Mouse (Mus musculus): Measurements from ENCODE around the gene Orai3. TPM values are rescaled to one million over a fixed set of nuclear protein-coding genes. Genes with fewer than 3 reads are reported as not detected.

The Orai3 gene
- polyA plus RNA-seq, 1 experiment from 2014 or later = 12.9 TPM

GRCm38 (mm10) chr7:127745652-127746493 lies 23.7 kb upstream of the Orai3 start:
- under 1% methylated on average over 39 of the region's 39 CpGs for WGBS (ENCODE audit: insufficient replicate concordance)
- ATAC-seq (ENCODE audit: low read depth) = peak; percentile 75

DNA sequence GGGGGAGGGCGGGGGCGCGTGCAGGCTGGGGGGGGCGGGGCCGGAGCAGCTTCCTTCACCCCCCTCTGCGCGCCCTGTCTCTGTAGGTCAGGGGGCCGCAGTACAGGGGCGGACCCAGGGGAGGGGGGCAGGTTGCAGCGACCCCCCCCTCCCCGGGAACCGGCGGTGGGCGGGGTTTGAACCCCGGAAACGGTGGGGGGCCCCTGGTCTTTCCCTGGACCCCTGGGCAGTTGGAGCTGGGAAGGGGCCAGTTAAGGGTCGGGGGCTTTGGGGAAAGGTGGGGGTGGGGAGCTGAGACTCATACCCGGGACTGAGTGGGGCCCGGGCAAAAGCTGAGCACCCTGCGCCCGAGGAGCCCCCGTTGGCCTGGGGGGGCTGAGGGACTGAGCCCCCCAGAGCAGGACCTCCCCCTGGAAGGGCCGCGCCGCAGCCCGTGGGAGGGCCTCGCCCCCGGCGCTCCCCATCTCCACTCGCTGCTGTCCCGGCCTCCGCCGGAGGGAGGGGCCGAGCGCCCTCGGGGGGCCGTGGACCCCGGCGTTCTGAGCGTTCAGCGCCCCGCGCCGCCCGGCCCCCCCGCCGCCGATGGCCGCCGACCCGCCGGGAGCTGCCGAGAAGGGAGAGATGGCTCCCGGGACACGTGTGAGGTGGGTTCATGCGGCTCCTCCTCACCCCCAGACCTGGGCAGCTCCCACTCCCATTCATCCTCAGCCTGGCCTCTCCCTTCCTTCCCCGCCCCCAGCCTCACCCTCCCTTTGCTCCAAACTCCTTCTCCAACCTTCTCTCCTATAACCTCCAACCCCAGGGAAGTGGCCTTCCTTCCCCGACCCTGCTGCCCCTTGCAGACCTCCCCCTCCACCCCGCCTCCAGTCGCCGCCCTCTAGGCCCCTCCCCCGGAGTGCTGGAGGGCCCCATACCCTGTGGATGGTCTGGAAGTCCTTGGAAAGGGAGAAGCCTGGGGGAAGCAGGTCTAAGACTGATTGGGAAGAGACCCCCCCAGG lies 22.8 kb upstream of the Orai3 start:
- H3K4me2 ChIP-seq (ENCODE audit: low read depth, low read length) = peak overlapping the region; percentile 78
- ATAC-seq (ENCODE audit: low read depth) = 0 out of 2 replicates have a peak, but pooled peaks have one; percentile 0
- WGBS (ENCODE audit: insufficient replicate concordance) = 1% methylated on average over 37 of the region's 62 CpGs
- H3K9me3 ChIP-seq (replicated peaks; ENCODE audit: control insufficient read depth, low read length) = no peaks in the 10 kb centered on the region
- peak overlapping the region; percentile 54 for H3K9ac ChIP-seq (ENCODE audit: low read depth, low read length)
- no peaks in the 10 kb centered on the region for H3K27me3 ChIP-seq (ENCODE audit: control insufficient read depth, insufficient read depth, low read depth, low read length)
- no peak overlapping the region for H3K27ac ChIP-seq (ENCODE audit: low read length)
- no peaks in the 10 kb centered on the region; the same call in 1 of the 2 replicates for H3K36me3 ChIP-seq (ENCODE audit: control insufficient read depth, insufficient read depth)
- peak overlapping the region; percentile 64 for H3K4me3 ChIP-seq (ENCODE audit: low read depth, low read length)
- H3K4me1 ChIP-seq (ENCODE audit: control insufficient read depth, low read depth, low read length) = peaks cover 14% of the 10 kb centered on the region

More at GRCm38 (mm10) chr7:127745652-127746493, 23.7 kb upstream of the Orai3 start:
- no peaks in the 10 kb centered on the region for H3K9me3 ChIP-seq (replicated peaks; ENCODE audit: control insufficient read depth, low read length)
- peak overlapping the region; percentile 79 for H3K27ac ChIP-seq (ENCODE audit: low read length)
- H3K36me3 ChIP-seq (ENCODE audit: control insufficient read depth, insufficient read depth) = no peaks in the 10 kb centered on the region; the same call in 1 of the 2 replicates
- peak overlapping the region; percentile 65 for H3K9ac ChIP-seq (ENCODE audit: low read depth, low read length)
- peak overlapping the region; percentile 64 for H3K4me3 ChIP-seq (ENCODE audit: low read depth, low read length)
- H3K4me2 ChIP-seq (ENCODE audit: low read depth, low read length) = peak overlapping the region; percentile 78
- peaks cover 14% of the 10 kb centered on the region for H3K4me1 ChIP-seq (ENCODE audit: control insufficient read depth, low read depth, low read length)
- H3K27me3 ChIP-seq (ENCODE audit: control insufficient read depth, insufficient read depth, low read depth, low read length) = no peaks in the 10 kb centered on the region

- H3K27ac ChIP-seq (ENCODE audit: low read length) = no peak overlapping the region
- peaks cover 14% of the 10 kb centered on the region for H3K4me1 ChIP-seq (ENCODE audit: control insufficient read depth, low read depth, low read length)
- H3K9me3 ChIP-seq (replicated peaks; ENCODE audit: control insufficient read depth, low read length) = no peaks in the 10 kb centered on the region
- H3K4me2 ChIP-seq (ENCODE audit: low read depth, low read length) = 0 out of 2 replicates have a peak overlapping the region, but pooled peaks have one; percentile 78
- 74% methylated on average over 6 of the region's 6 CpGs for WGBS (ENCODE audit: insufficient replicate concordance)
- H3K36me3 ChIP-seq (ENCODE audit: control insufficient read depth, insufficient read depth) = no peaks in the 10 kb centered on the region; the same call in 1 of the 2 replicates
- no peak for ATAC-seq (ENCODE audit: low read depth)
- no peak overlapping the region; the same call in 1 of the 2 replicates for H3K4me3 ChIP-seq (ENCODE audit: low read depth, low read length)
- H3K9ac ChIP-seq (ENCODE audit: low read depth, low read length) = no peak overlapping the region
- no peaks in the 10 kb centered on the region for H3K27me3 ChIP-seq (ENCODE audit: control insufficient read depth, insufficient read depth, low read depth, low read length)
Measured at GRCm38 (mm10) chr7:127747559-127748234, 21.9 kb upstream of the Orai3 start.

- Histone ChIP-seq H3K4me2 (ENCODE audit: low read depth, low read length) (no peak overlapping the region), H3K4me3 (ENCODE audit: low read depth, low read length) (no peak overlapping the region), H3K4me1 (ENCODE audit: control insufficient read depth, low read depth, low read length) (peaks cover 14% of the 10 kb centered on the region), H3K9ac (ENCODE audit: low read depth, low read length) (no peak overlapping the region), H3K36me3 (ENCODE audit: control insufficient read depth, insufficient read depth) (no peaks in the 10 kb centered on the region; the same call in 1 of the 2 replicates), H3K9me3 (replicated peaks; ENCODE audit: control insufficient read depth, low read length) (no peaks in the 10 kb centered on the region), H3K27me3 (ENCODE audit: control insufficient read depth, insufficient read depth, low read depth, low read length) (no peaks in the 10 kb centered on the region), H3K27ac (ENCODE audit: low read length) (no peak overlapping the region)
- ATAC-seq (ENCODE audit: low read depth) = no peak
- WGBS (ENCODE audit: insufficient replicate concordance) = 89% methylated on average over 28 of the region's 28 CpGs
Measured at GRCm38 (mm10) chr7:127748235-127748560, 21.4 kb upstream of the Orai3 start.

GRCm38 (mm10) chr7:127750131-127751127 lies 19.2 kb upstream of the Orai3 start:
- no peak overlapping the region for H3K4me3 ChIP-seq (ENCODE audit: low read depth, low read length)
- H3K9ac ChIP-seq (ENCODE audit: low read depth, low read length) = no peak overlapping the region
- 71% methylated on average over 19 of the region's 19 CpGs for WGBS (ENCODE audit: insufficient replicate concordance)
- no peak for ATAC-seq (ENCODE audit: low read depth)
- H3K9me3 ChIP-seq (replicated peaks; ENCODE audit: control insufficient read depth, low read length) = no peaks in the 10 kb centered on the region
- H3K36me3 ChIP-seq (ENCODE audit: control insufficient read depth, insufficient read depth) = no peaks in the 10 kb centered on the region; the same call in 1 of the 2 replicates
- peaks cover 4% of the 10 kb centered on the region for H3K4me1 ChIP-seq (ENCODE audit: control insufficient read depth, low read depth, low read length)
- H3K27me3 ChIP-seq (ENCODE audit: control insufficient read depth, insufficient read depth, low read depth, low read length) = no peaks in the 10 kb centered on the region
- no peak overlapping the region for H3K27ac ChIP-seq (ENCODE audit: low read length)
- H3K4me2 ChIP-seq (ENCODE audit: low read depth, low read length) = no peak overlapping the region

- Histone ChIP-seq H3K27me3 (ENCODE audit: control insufficient read depth, insufficient read depth, low read depth, low read length) (no peaks in the 10 kb centered on the region), H3K9me3 (replicated peaks; ENCODE audit: control insufficient read depth, low read length) (no peaks in the 10 kb centered on the region), H3K4me2 (ENCODE audit: low read depth, low read length) (no peak overlapping the region), H3K9ac (ENCODE audit: low read depth, low read length) (no peak overlapping the region), H3K27ac (ENCODE audit: low read length) (no peak overlapping the region), H3K36me3 (ENCODE audit: control insufficient read depth, insufficient read depth) (no peaks in the 10 kb centered on the region; the same call in 1 of the 2 replicates), H3K4me1 (ENCODE audit: control insufficient read depth, low read depth, low read length) (peaks cover 4% of the 10 kb centered on the region), H3K4me3 (ENCODE audit: low read depth, low read length) (no peak overlapping the region)
- WGBS (ENCODE audit: insufficient replicate concordance) = 82% methylated on average over 5 of the region's 5 CpGs
- ATAC-seq (ENCODE audit: low read depth) = no peak
Measured at GRCm38 (mm10) chr7:127751619-127752018, 18.0 kb upstream of the Orai3 start.

DNA sequence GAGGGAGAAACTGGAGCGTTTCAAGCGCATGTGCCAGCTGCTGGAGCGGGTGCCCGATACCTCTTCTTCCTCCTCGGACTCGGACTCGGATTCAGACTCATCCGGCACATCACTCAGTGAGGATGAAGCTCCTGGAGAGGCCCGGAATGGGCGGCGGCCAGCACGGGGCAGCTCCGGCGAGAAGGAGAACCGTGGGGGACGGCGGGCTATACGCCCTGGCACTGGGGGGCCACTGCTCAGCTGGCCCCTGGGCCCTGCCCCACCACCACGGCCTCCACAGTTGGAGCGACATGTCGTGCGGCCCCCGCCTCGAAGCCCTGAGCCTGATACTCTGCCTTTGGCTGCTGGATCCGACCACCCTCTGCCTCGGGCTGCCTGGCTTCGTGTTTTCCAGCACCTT lies 17.5 kb upstream of the Orai3 start:
- no peak overlapping the region for H3K4me3 ChIP-seq (ENCODE audit: low read depth, low read length)
- no peak overlapping the region for H3K27ac ChIP-seq (ENCODE audit: low read length)
- no peak overlapping the region for H3K4me2 ChIP-seq (ENCODE audit: low read depth, low read length)
- WGBS (ENCODE audit: insufficient replicate concordance) = 86% methylated on average over 25 of the region's 27 CpGs
- no peak overlapping the region for H3K9ac ChIP-seq (ENCODE audit: low read depth, low read length)
- no peaks in the 10 kb centered on the region; the same call in 1 of the 2 replicates for H3K36me3 ChIP-seq (ENCODE audit: control insufficient read depth, insufficient read depth)
- ATAC-seq (ENCODE audit: low read depth) = no peak
- H3K9me3 ChIP-seq (replicated peaks; ENCODE audit: control insufficient read depth, low read length) = no peaks in the 10 kb centered on the region
- H3K4me1 ChIP-seq (ENCODE audit: control insufficient read depth, low read depth, low read length) = no peaks in the 10 kb centered on the region
- H3K27me3 ChIP-seq (ENCODE audit: control insufficient read depth, insufficient read depth, low read depth, low read length) = no peaks in the 10 kb centered on the region
